Mouse (Mus musculus): Measurements from ENCODE around the gene Misp. TPM values are rescaled to one million over a fixed set of nuclear protein-coding genes. Genes with fewer than 3 reads are reported as not detected.
A peak's percentile ranks its signal among the peaks of the same experiment; 100 is the strongest.

Gene Misp
- total and polyA plus RNA-seq, 2 experiments = 0.18 to 0.51 TPM

GRCm38 (mm10) chr10:79778006-79778405 lies 42.8 kb upstream of the Misp start:
- H3K27ac ChIP-seq (replicated peaks; ENCODE audit: insufficient read depth, low read depth, low read length) = no peak overlapping the region
- no peak for DNase-seq (ENCODE audit: extremely low read depth, low read depth, low spot score)
- H3K36me3 ChIP-seq (ENCODE audit: control insufficient read depth, insufficient read depth, low read length) = no peaks in the 10 kb centered on the region
- H3K9ac ChIP-seq (ENCODE audit: low read depth, low read length) = no peak overlapping the region
- H3K4me3 ChIP-seq (ENCODE audit: insufficient read depth, low read depth, low read length) = no peak overlapping the region
- no peaks in the 10 kb centered on the region; the same call in 1 of the 2 replicates for H3K4me1 ChIP-seq (ENCODE audit: control insufficient read depth, insufficient read depth, low read length)
- WGBS = 56% methylated on average over 15 of the region's 15 CpGs
- no peak for TF ChIP-seq POLR2A (IDR thresholded peaks at IDR 0.05; ENCODE audit: extremely low read depth, insufficient read depth, low read length)
- TF ChIP-seq CTCF (IDR thresholded peaks at IDR 0.05; ENCODE audit: low read depth, low read length) = no peak
- no peaks in the 10 kb centered on the region for H3K27me3 ChIP-seq (ENCODE audit: control insufficient read depth, insufficient read depth, low read length)
- no peaks in the 10 kb centered on the region for H3K79me2 ChIP-seq (ENCODE audit: control insufficient read depth, insufficient read depth, low read length)

- H3K27me3 ChIP-seq (ENCODE audit: control insufficient read depth, insufficient read depth, low read length) = no peaks in the 10 kb centered on the region
- no peak overlapping the region for H3K9ac ChIP-seq (ENCODE audit: low read depth, low read length)
- 62% methylated on average over 2 of the region's 2 CpGs for WGBS
These were observed 41.6 kb upstream of the Misp start for GRCm38 (mm10) chr10:79779193-79779592.

GRCm38 (mm10) chr10:79779784-79780663 lies 40.8 kb upstream of the Misp start:
- peak; percentile 94 for DNase-seq (ENCODE audit: extremely low read depth, low read depth, low spot score)
- Histone ChIP-seq H3K27me3 (ENCODE audit: control insufficient read depth, insufficient read depth, low read length) (no peaks in the 10 kb centered on the region), H3K9ac (ENCODE audit: low read depth, low read length) (no peak overlapping the region), H3K27ac (replicated peaks; ENCODE audit: insufficient read depth, low read depth, low read length) (no peak overlapping the region), H3K79me2 (ENCODE audit: control insufficient read depth, insufficient read depth, low read length) (no peaks in the 10 kb centered on the region), H3K36me3 (ENCODE audit: control insufficient read depth, insufficient read depth, low read length) (no peaks in the 10 kb centered on the region), H3K4me3 (ENCODE audit: insufficient read depth, low read depth, low read length) (peak overlapping the region; percentile 39; the same call in 1 of the 2 replicates), H3K4me1 (ENCODE audit: control insufficient read depth, insufficient read depth, low read length) (no peaks in the 10 kb centered on the region; the same call in 1 of the 2 replicates)
- WGBS = 3% methylated on average over 55 of the region's 55 CpGs
- TF ChIP-seq CTCF (IDR thresholded peaks at IDR 0.05; ENCODE audit: low read depth, low read length) (peak; percentile 88), POLR2A (IDR thresholded peaks at IDR 0.05; ENCODE audit: extremely low read depth, insufficient read depth, low read length) (no peak)

More at GRCm38 (mm10) chr10:79779193-79779592, 41.6 kb upstream of the Misp start:
- no peaks in the 10 kb centered on the region; the same call in 1 of the 2 replicates for H3K4me1 ChIP-seq (ENCODE audit: control insufficient read depth, insufficient read depth, low read length)
- no peak for DNase-seq (ENCODE audit: extremely low read depth, low read depth, low spot score)
- TF ChIP-seq CTCF (IDR thresholded peaks at IDR 0.05; ENCODE audit: low read depth, low read length) = no peak
- no peak for TF ChIP-seq POLR2A (IDR thresholded peaks at IDR 0.05; ENCODE audit: extremely low read depth, insufficient read depth, low read length)
- no peak overlapping the region for H3K27ac ChIP-seq (replicated peaks; ENCODE audit: insufficient read depth, low read depth, low read length)
- H3K4me3 ChIP-seq (ENCODE audit: insufficient read depth, low read depth, low read length) = no peak overlapping the region
- H3K36me3 ChIP-seq (ENCODE audit: control insufficient read depth, insufficient read depth, low read length) = no peaks in the 10 kb centered on the region
- H3K79me2 ChIP-seq (ENCODE audit: control insufficient read depth, insufficient read depth, low read length) = no peaks in the 10 kb centered on the region

GRCm38 (mm10) chr10:79780664-79781015 lies 40.1 kb upstream of the Misp start:
- Histone ChIP-seq H3K4me1 (ENCODE audit: control insufficient read depth, insufficient read depth, low read length) (no peaks in the 10 kb centered on the region; the same call in 1 of the 2 replicates), H3K27me3 (ENCODE audit: control insufficient read depth, insufficient read depth, low read length) (no peaks in the 10 kb centered on the region), H3K36me3 (ENCODE audit: control insufficient read depth, insufficient read depth, low read length) (no peaks in the 10 kb centered on the region), H3K27ac (replicated peaks; ENCODE audit: insufficient read depth, low read depth, low read length) (no peak overlapping the region), H3K9ac (ENCODE audit: low read depth, low read length) (no peak overlapping the region), H3K79me2 (ENCODE audit: control insufficient read depth, insufficient read depth, low read length) (no peaks in the 10 kb centered on the region), H3K4me3 (ENCODE audit: insufficient read depth, low read depth, low read length) (peak overlapping the region; percentile 39; the same call in 1 of the 2 replicates)
- no peak for TF ChIP-seq CTCF (IDR thresholded peaks at IDR 0.05; ENCODE audit: low read depth, low read length)
- no peak for TF ChIP-seq POLR2A (IDR thresholded peaks at IDR 0.05; ENCODE audit: extremely low read depth, insufficient read depth, low read length)
- WGBS = 2% methylated on average over 12 of the region's 13 CpGs
- no peak for DNase-seq (ENCODE audit: extremely low read depth, low read depth, low spot score)

- Histone ChIP-seq H3K9ac (ENCODE audit: low read depth, low read length) (0 out of 2 replicates have a peak overlapping the region, but pooled peaks have one; percentile 12), H3K79me2 (ENCODE audit: control insufficient read depth, insufficient read depth, low read length) (no peaks in the 10 kb centered on the region), H3K27me3 (ENCODE audit: control insufficient read depth, insufficient read depth, low read length) (no peaks in the 10 kb centered on the region), H3K36me3 (ENCODE audit: control insufficient read depth, insufficient read depth, low read length) (no peaks in the 10 kb centered on the region), H3K4me1 (ENCODE audit: control insufficient read depth, insufficient read depth, low read length) (no peaks in the 10 kb centered on the region; the same call in 1 of the 2 replicates), H3K27ac (replicated peaks; ENCODE audit: insufficient read depth, low read depth, low read length) (no peak overlapping the region), H3K4me3 (ENCODE audit: insufficient read depth, low read depth, low read length) (no peak overlapping the region)
- WGBS = 32% methylated on average over 21 of the region's 21 CpGs
- no peak for DNase-seq (ENCODE audit: extremely low read depth, low read depth, low spot score)
- TF ChIP-seq POLR2A (IDR thresholded peaks at IDR 0.05; ENCODE audit: extremely low read depth, insufficient read depth, low read length) (no peak), CTCF (IDR thresholded peaks at IDR 0.05; ENCODE audit: low read depth, low read length) (no peak)
These were observed 39.6 kb upstream of the Misp start for GRCm38 (mm10) chr10:79781139-79781538.

GRCm38 (mm10) chr10:79781956-79782355 lies 38.8 kb upstream of the Misp start:
- no peak overlapping the region for H3K9ac ChIP-seq (ENCODE audit: low read depth, low read length)
- no peaks in the 10 kb centered on the region for H3K79me2 ChIP-seq (ENCODE audit: control insufficient read depth, insufficient read depth, low read length)
- 80% methylated on average over 5 of the region's 5 CpGs for WGBS
- H3K27ac ChIP-seq (replicated peaks; ENCODE audit: insufficient read depth, low read depth, low read length) = no peak overlapping the region
- DNase-seq (ENCODE audit: extremely low read depth, low read depth, low spot score) = no peak
- no peak overlapping the region for H3K4me3 ChIP-seq (ENCODE audit: insufficient read depth, low read depth, low read length)
- H3K36me3 ChIP-seq (ENCODE audit: control insufficient read depth, insufficient read depth, low read length) = no peaks in the 10 kb centered on the region
- TF ChIP-seq POLR2A (IDR thresholded peaks at IDR 0.05; ENCODE audit: extremely low read depth, insufficient read depth, low read length) (no peak), CTCF (IDR thresholded peaks at IDR 0.05; ENCODE audit: low read depth, low read length) (no peak)
- no peaks in the 10 kb centered on the region; the same call in 1 of the 2 replicates for H3K4me1 ChIP-seq (ENCODE audit: control insufficient read depth, insufficient read depth, low read length)
- no peaks in the 10 kb centered on the region for H3K27me3 ChIP-seq (ENCODE audit: control insufficient read depth, insufficient read depth, low read length)

Measured in liver, adult 2 months (tissue).